Mouse (Mus musculus) erythroblast, embryonic 14.5 days (primary cell): ENCODE measurements at regions not wholly inside any gene's neighbourhood (a gene's known extent, or its start where the extent isn't known, plus 50 kb on each side); places are given as distances from the start of the nearest gene placed in this dataset.
A peak's percentile ranks its signal among the peaks of the same experiment; 100 is the strongest.

Source experiments
- H3K27me3 ChIP-seq: 2 replicates; pipeline ENCODE4 v1.6.1; 2012; ENCODE audit warnings: inconsistent platforms; ENCODE audit not compliant: control insufficient read depth
- H3K36me3 ChIP-seq: 2 replicates; pipeline ENCODE4 v1.6.1; 2012; ENCODE audit warnings: mild to moderate bottlenecking, inconsistent platforms; ENCODE audit not compliant: control insufficient read depth
- H3K4me1 ChIP-seq: 2 replicates; pipeline ENCODE4 v1.6.1; 2012; ENCODE audit warnings: inconsistent platforms; ENCODE audit not compliant: control insufficient read depth
- H3K4me3 ChIP-seq: replicated peaks from 2 replicates; pipeline ENCODE3; 2012; ENCODE audit warnings: moderate library complexity, mild to moderate bottlenecking, inconsistent platforms
- H3K9me3 ChIP-seq: 2 replicates; pipeline ENCODE4 v1.6.1; 2012; ENCODE audit warnings: low read length, inconsistent platforms, mixed read lengths; ENCODE audit not compliant: control insufficient read depth
- GATA1 ChIP-seq: IDR thresholded peaks from 2 replicates; pipeline ENCODE4 v1.6.1; 2012; ENCODE audit warnings: low read length, inconsistent platforms, mixed read lengths
- TAL1 ChIP-seq: IDR thresholded peaks from 3 replicates; pipeline ENCODE4 v1.6.1; 2012; ENCODE audit warnings: low read length, inconsistent platforms, mixed read lengths

DNA sequence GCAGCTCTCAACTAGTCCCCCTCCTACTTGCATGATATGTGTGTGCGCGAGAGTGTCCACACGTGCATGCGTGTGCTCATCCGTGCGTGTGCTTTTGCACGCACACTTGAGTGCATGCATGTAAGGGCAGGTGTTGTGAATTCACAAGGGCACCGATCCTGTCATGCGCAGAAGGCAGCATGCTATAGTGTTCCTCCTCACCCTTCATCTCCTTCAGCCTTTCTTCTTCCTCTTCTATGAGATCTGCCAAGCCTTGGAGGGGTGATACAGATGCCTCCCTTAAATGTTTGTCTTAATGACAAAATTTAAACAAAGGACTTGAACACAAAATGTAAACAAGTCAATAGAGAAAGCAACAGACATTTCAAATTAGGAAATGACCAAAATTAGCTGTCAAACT, 591.8 kb downstream of the Kcnj2 start:
- no peaks in the 10 kb centered on the region for H3K27me3 ChIP-seq
- H3K4me3 ChIP-seq, result no peak overlapping the region
- no peaks in the 10 kb centered on the region for H3K36me3 ChIP-seq
- peaks cover 5% of the 10 kb centered on the region; the same call in 1 of the 2 replicates for H3K4me1 ChIP-seq
- TF ChIP-seq GATA1, result no peak
- no peak for TF ChIP-seq TAL1
- no peaks in the 10 kb centered on the region for H3K9me3 ChIP-seq

DNA sequence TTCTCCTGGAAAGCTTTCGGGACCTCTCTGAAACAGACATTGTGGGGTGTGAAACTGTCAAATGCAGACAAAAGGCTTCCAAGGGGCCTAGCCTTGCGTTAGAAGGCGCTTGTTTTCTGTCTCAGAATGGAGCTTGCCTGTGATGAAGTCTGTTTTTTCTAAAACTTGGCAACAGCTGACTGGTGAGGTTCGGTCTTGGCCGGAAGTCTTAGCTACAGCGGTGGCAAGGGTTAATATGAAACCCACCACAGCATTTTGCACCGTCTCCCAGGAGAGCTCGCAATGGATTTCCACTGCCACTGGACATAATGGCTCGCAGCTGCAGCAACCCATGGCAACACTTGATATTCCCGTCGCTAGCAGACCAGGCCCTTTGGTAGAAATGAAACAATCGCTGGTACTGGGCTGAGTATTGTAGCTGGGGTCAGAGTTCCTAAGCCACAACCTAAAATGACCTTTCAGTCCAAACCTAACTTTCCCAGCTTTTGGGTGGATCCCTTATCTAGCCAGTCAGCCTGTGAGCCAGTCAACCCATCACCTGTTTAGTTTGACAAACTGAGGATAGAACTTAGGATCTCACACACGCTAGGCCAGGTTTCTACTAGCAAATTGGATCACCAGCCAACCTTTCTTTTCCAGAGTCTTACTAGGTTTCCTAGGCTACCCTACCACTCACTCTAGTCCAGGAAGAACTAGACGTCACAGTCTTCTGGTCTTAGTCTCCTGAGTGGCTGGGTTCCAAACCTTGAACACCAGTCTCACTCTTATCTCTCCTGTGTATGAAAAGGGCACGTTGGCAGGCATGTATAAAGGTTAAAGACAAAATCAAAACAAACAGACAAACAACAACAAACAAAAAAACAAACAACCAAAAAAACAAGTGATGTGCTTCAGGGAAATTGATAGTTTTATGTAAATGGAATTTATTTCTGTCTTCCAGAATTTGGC, 592.7 kb downstream of the Kcnj2 start:
- Histone ChIP-seq H3K36me3 (no peaks in the 10 kb centered on the region), H3K9me3 (no peaks in the 10 kb centered on the region), H3K27me3 (no peaks in the 10 kb centered on the region), H3K4me1 (peaks cover 5% of the 10 kb centered on the region; the same call in 1 of the 2 replicates), H3K4me3 (no peak overlapping the region)
- no peak for TF ChIP-seq GATA1
- no peak for TF ChIP-seq TAL1

DNA sequence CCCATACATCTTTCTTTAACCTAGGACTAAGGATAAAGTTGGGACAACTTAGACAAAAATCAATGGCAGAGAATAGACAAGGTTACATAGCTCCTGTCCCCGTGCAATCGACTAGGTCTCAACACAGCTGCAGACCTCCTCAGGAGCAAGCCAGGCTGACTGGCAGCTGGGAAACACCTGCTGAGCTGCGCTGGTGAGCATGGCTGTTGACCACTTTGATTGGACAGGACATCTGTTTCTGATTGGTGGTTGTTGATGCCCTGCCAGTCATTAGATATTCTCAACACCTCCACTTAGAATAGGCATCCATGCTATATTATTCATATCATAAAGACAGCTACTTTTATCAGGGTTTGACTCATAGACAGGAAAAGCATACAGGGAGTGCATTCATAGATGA, 597.3 kb downstream of the Kcnj2 start:
- Histone ChIP-seq H3K4me3 (no peak overlapping the region), H3K9me3 (no peaks in the 10 kb centered on the region), H3K27me3 (no peaks in the 10 kb centered on the region), H3K4me1 (peaks cover 5% of the 10 kb centered on the region; the same call in 1 of the 2 replicates), H3K36me3 (no peaks in the 10 kb centered on the region)
- no peak for TF ChIP-seq TAL1
- TF ChIP-seq GATA1, result no peak

DNA sequence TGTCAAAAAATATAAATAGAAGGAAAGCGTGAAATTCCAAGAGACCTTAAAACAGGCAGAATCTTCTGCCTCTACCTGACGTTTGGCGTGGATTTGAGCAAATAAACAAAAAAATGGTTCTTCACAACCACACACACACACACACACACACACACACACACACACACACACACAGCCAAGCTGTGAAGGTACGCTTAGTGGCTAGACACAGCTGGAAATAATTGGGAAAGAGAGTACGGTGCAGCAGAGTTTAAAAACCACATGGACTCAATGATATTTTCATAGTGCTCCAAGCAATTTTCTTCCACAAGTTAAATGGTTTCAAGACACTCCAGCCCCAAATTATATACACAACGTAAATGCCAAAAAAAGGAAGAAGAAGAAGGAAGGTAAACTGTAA, 600.4 kb downstream of the Kcnj2 start:
- no peak for TF ChIP-seq TAL1
- no peak for TF ChIP-seq GATA1
- no peaks in the 10 kb centered on the region for H3K27me3 ChIP-seq
- H3K4me3 ChIP-seq, result no peak overlapping the region
- no peaks in the 10 kb centered on the region; the same call in 1 of the 2 replicates for H3K4me1 ChIP-seq
- H3K9me3 ChIP-seq, result no peaks in the 10 kb centered on the region
- no peaks in the 10 kb centered on the region for H3K36me3 ChIP-seq

DNA sequence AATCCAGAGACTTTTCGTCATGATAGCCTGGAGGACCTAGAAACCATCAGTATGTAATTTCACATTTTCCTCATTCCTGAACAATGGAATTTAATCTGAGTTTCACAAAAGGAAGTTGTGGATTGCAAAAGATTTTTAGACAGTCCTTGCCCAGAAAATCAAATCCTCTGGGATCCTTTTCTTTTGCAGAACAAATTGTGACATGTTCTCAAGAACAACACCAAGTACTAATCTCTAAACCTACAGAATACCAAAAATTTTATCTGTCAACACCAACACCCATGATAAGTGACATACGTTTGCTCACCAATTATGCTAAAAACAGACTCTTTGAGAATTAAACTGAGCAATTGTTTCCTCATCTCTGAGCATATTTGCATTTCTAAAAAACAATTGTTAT, 605.9 kb downstream of the Kcnj2 start:
- Histone ChIP-seq H3K27me3 (no peaks in the 10 kb centered on the region), H3K4me3 (no peak overlapping the region), H3K36me3 (no peaks in the 10 kb centered on the region), H3K9me3 (no peaks in the 10 kb centered on the region), H3K4me1 (peaks cover 9% of the 10 kb centered on the region)
- TF ChIP-seq GATA1, result no peak
- no peak for TF ChIP-seq TAL1

DNA sequence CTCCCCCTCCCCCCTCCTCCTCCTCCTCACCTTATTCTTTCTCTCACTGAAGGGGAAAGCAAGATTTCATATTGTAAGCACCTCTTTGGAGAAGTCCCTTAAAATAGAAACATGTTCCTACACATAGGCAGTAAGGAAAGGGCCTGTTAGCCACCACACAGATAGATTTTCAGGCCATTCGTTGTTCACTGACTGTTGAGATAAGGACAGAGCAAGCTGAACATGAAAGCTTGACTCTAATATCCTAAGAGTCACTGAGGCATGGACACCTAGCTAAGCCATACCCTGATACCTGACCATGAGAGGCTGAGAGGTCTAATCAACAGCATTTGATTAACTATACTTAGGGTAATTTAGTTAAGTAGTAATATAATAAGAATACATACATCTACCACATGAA, 609.7 kb downstream of the Kcnj2 start:
- Histone ChIP-seq H3K4me3 (no peak overlapping the region), H3K27me3 (no peaks in the 10 kb centered on the region), H3K4me1 (peaks cover 9% of the 10 kb centered on the region), H3K36me3 (no peaks in the 10 kb centered on the region), H3K9me3 (no peaks in the 10 kb centered on the region)
- TF ChIP-seq TAL1, result no peak
- no peak for TF ChIP-seq GATA1

DNA sequence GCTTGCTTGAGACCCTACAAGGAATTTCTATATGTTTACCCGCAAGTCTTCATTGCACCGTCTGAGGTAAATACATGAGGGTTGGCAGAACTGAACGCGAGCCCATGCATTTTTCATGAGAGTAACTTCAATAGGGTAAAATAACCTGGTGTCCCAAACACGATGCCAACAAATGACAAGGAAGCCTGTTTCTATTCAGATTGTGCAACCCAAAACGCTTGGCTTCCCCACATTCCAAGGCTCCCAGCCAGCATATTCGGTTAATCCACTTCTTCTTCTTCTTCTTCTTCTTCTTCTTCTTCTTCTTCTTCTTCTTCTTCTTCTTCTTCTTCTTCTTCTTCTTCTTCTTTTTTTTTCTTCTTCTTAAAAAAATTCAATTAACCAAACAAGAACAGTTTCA, 616.4 kb downstream of the Kcnj2 start:
- no peak overlapping the region for H3K4me3 ChIP-seq
- no peaks in the 10 kb centered on the region for H3K27me3 ChIP-seq
- H3K9me3 ChIP-seq, result no peaks in the 10 kb centered on the region
- H3K4me1 ChIP-seq, result peaks cover 11% of the 10 kb centered on the region
- H3K36me3 ChIP-seq, result no peaks in the 10 kb centered on the region
- no peak for TF ChIP-seq GATA1
- TF ChIP-seq TAL1, result no peak

DNA sequence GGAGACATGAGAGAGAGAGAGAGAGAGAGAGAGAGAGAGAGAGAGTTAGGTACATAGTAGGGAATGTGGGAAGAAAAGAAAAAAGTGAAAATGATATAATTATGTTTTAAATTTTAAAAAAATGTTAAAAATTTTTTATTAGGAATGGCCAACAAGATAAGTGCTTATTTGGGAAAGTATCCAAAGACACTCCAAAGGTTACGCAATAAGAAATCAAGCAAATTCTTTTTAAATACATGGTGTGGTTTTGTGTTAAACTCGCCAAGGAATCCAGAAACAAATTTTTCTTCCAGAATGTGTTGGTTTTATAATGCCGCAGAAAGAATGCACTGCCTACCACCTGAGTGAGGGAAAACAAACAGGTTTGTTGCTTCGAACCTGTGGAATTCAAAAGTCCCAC, 617.9 kb downstream of the Kcnj2 start:
- TF ChIP-seq GATA1 (no peak), TAL1 (no peak)
- Histone ChIP-seq H3K36me3 (no peaks in the 10 kb centered on the region), H3K27me3 (no peaks in the 10 kb centered on the region), H3K4me3 (no peak overlapping the region), H3K4me1 (peaks cover 24% of the 10 kb centered on the region), H3K9me3 (no peaks in the 10 kb centered on the region)

DNA sequence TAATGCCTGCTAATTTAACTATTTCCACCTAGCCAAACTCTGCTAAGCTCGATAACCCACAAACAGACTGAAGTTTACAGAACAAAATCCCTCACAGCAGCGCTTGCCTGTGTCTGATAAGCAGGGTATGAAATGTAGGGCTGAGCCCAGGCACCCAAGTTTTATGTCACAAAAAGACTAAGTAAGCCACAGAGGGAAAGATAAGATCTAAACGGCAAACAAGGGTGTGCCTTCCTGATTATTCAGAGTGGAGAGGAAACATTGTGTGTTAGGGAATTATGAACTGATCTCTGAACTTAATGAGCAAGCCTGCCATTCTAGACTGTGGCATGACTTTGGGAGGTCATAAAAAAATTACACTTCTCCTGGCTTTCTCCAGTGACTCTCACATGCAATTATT, 621.8 kb downstream of the Kcnj2 start:
- Histone ChIP-seq H3K36me3 (no peaks in the 10 kb centered on the region), H3K9me3 (no peaks in the 10 kb centered on the region), H3K4me1 (peaks cover 24% of the 10 kb centered on the region), H3K4me3 (no peak overlapping the region), H3K27me3 (no peaks in the 10 kb centered on the region)
- TF ChIP-seq GATA1 (no peak), TAL1 (peak; percentile 34; the same call in 1 of the 3 replicates)
